Mouse (Mus musculus): ENCODE data around the gene Fhit. TPM values are rescaled to one million over a fixed set of nuclear protein-coding genes. Genes with fewer than 3 reads are reported as not detected.
"Not testable (repeated sequence)": the region's sequence is repeated elsewhere in the genome, so short reads cannot be mapped to it uniquely, and the experiment has no call there.

The Fhit gene
- polyA plus RNA-seq, 1 experiment from 2014 or later = 4.5 TPM

GRCm38 (mm10) chr14:9852041-9852440 lies 1309.8 kb downstream of the Fhit start:
- no peak for DNase-seq (ENCODE audit: low spot score)
- no peaks in the 10 kb centered on the region for H3K4me1 ChIP-seq (ENCODE audit: control insufficient read depth, insufficient read depth, low read length)
- no peak overlapping the region for H3K27ac ChIP-seq (ENCODE audit: low read depth, low read length)
- no peak overlapping the region for H3K4me3 ChIP-seq (ENCODE audit: low read depth, low read length)
- no peak for ATAC-seq (ENCODE audit: insufficient read depth, low FRiP score, low TSS enrichment)
- H3K4me2 ChIP-seq (ENCODE audit: low read depth) = no peak overlapping the region
- H3K9me3 ChIP-seq (ENCODE audit: control insufficient read depth, low read length) = no peaks in the 10 kb centered on the region
- WGBS = 88% methylated on average over 2 of the region's 2 CpGs
- no peak overlapping the region for H3K9ac ChIP-seq (ENCODE audit: low read length)
- H3K27me3 ChIP-seq (ENCODE audit: control insufficient read depth, insufficient read depth, low read length) = no peaks in the 10 kb centered on the region
- H3K36me3 ChIP-seq (ENCODE audit: control insufficient read depth, insufficient read depth, low read length) = no peaks in the 10 kb centered on the region

GRCm38 (mm10) chr14:9832290-9832689 lies 1329.5 kb downstream of the Fhit start:
- no peaks in the 10 kb centered on the region for H3K4me1 ChIP-seq (ENCODE audit: control insufficient read depth, insufficient read depth, low read length)
- no peak overlapping the region for H3K4me2 ChIP-seq (ENCODE audit: low read depth)
- H3K36me3 ChIP-seq (ENCODE audit: control insufficient read depth, insufficient read depth, low read length) = no peaks in the 10 kb centered on the region
- H3K27ac ChIP-seq (ENCODE audit: low read depth, low read length) = no peak overlapping the region
- no peak overlapping the region for H3K4me3 ChIP-seq (ENCODE audit: low read depth, low read length)
- H3K27me3 ChIP-seq (ENCODE audit: control insufficient read depth, insufficient read depth, low read length) = no peaks in the 10 kb centered on the region
- no peaks in the 10 kb centered on the region for H3K9me3 ChIP-seq (ENCODE audit: control insufficient read depth, low read length)
- ATAC-seq (ENCODE audit: insufficient read depth, low FRiP score, low TSS enrichment) (no peak), DNase-seq (ENCODE audit: low spot score) (no peak)
- no peak overlapping the region for H3K9ac ChIP-seq (ENCODE audit: low read length)

GRCm38 (mm10) chr14:9828699-9829240 lies 1333.1 kb downstream of the Fhit start:
- ATAC-seq (ENCODE audit: insufficient read depth, low FRiP score, low TSS enrichment); H3K27ac ChIP-seq (ENCODE audit: low read depth, low read length): not testable (repeated sequence)

GRCm38 (mm10) chr14:9815963-9816362 lies 1345.9 kb downstream of the Fhit start:
- Histone ChIP-seq H3K4me3 (ENCODE audit: low read depth, low read length) (no peak overlapping the region), H3K27ac (ENCODE audit: low read depth, low read length) (no peak overlapping the region), H3K4me1 (ENCODE audit: control insufficient read depth, insufficient read depth, low read length) (peaks cover 4% of the 10 kb centered on the region; the same call in 1 of the 2 replicates), H3K9ac (ENCODE audit: low read length) (no peak overlapping the region), H3K4me2 (ENCODE audit: low read depth) (no peak overlapping the region), H3K27me3 (ENCODE audit: control insufficient read depth, insufficient read depth, low read length) (no peaks in the 10 kb centered on the region), H3K9me3 (ENCODE audit: control insufficient read depth, low read length) (no peaks in the 10 kb centered on the region), H3K36me3 (ENCODE audit: control insufficient read depth, insufficient read depth, low read length) (no peaks in the 10 kb centered on the region)
- DNase-seq (ENCODE audit: low spot score) (no peak), ATAC-seq (ENCODE audit: insufficient read depth, low FRiP score, low TSS enrichment) (no peak)
- 86% methylated on average over 4 of the region's 4 CpGs for WGBS

More at GRCm38 (mm10) chr14:9828699-9829240, 1333.1 kb downstream of the Fhit start:
- H3K4me3 ChIP-seq (ENCODE audit: low read depth, low read length); DNase-seq (ENCODE audit: low spot score); H3K9ac ChIP-seq (ENCODE audit: low read length); H3K27me3 ChIP-seq (ENCODE audit: control insufficient read depth, insufficient read depth, low read length); H3K4me2 ChIP-seq (ENCODE audit: low read depth); H3K36me3 ChIP-seq (ENCODE audit: control insufficient read depth, insufficient read depth, low read length); H3K4me1 ChIP-seq (ENCODE audit: control insufficient read depth, insufficient read depth, low read length); H3K9me3 ChIP-seq (ENCODE audit: control insufficient read depth, low read length): not testable (repeated sequence)
- 90% methylated on average over 8 of the region's 8 CpGs for WGBS

- peak; percentile 67; the same call in 1 of the 2 replicates for ATAC-seq (ENCODE audit: insufficient read depth, low FRiP score, low TSS enrichment)
- no peak overlapping the region for H3K4me3 ChIP-seq (ENCODE audit: low read depth, low read length)
- H3K27ac ChIP-seq (ENCODE audit: low read depth, low read length) = no peak overlapping the region
- no peak for DNase-seq (ENCODE audit: low spot score)
- H3K27me3 ChIP-seq (ENCODE audit: control insufficient read depth, insufficient read depth, low read length) = no peaks in the 10 kb centered on the region
- WGBS = 36% methylated on average over 9 of the region's 9 CpGs
- H3K9ac ChIP-seq (ENCODE audit: low read length) = no peak overlapping the region
- H3K4me1 ChIP-seq (ENCODE audit: control insufficient read depth, insufficient read depth, low read length) = peaks cover 4% of the 10 kb centered on the region; the same call in 1 of the 2 replicates
- no peak overlapping the region for H3K4me2 ChIP-seq (ENCODE audit: low read depth)
- no peaks in the 10 kb centered on the region for H3K36me3 ChIP-seq (ENCODE audit: control insufficient read depth, insufficient read depth, low read length)
- H3K9me3 ChIP-seq (ENCODE audit: control insufficient read depth, low read length) = no peaks in the 10 kb centered on the region
These were observed 1350.0 kb downstream of the Fhit start for GRCm38 (mm10) chr14:9811847-9812321.

- peak; percentile 35; the same call in 1 of the 2 replicates for ATAC-seq (ENCODE audit: insufficient read depth, low FRiP score, low TSS enrichment)
- no peak overlapping the region for H3K4me2 ChIP-seq (ENCODE audit: low read depth)
These were observed 1350.5 kb downstream of the Fhit start for GRCm38 (mm10) chr14:9811177-9811846.

GRCm38 (mm10) chr14:9793403-9793802 lies 1368.4 kb downstream of the Fhit start:
- DNase-seq (ENCODE audit: low spot score) = no peak
- H3K9ac ChIP-seq (ENCODE audit: low read length) = no peak overlapping the region
- H3K4me1 ChIP-seq (ENCODE audit: control insufficient read depth, insufficient read depth, low read length) = no peaks in the 10 kb centered on the region
- no peak for ATAC-seq (ENCODE audit: insufficient read depth, low FRiP score, low TSS enrichment)
- no peak overlapping the region for H3K4me3 ChIP-seq (ENCODE audit: low read depth, low read length)
- no peaks in the 10 kb centered on the region for H3K9me3 ChIP-seq (ENCODE audit: control insufficient read depth, low read length)
- no peak overlapping the region for H3K4me2 ChIP-seq (ENCODE audit: low read depth)
- H3K27ac ChIP-seq (ENCODE audit: low read depth, low read length) = no peak overlapping the region
- no peaks in the 10 kb centered on the region for H3K36me3 ChIP-seq (ENCODE audit: control insufficient read depth, insufficient read depth, low read length)
- no peaks in the 10 kb centered on the region for H3K27me3 ChIP-seq (ENCODE audit: control insufficient read depth, insufficient read depth, low read length)

More at GRCm38 (mm10) chr14:9811177-9811846, 1350.5 kb downstream of the Fhit start:
- no peaks in the 10 kb centered on the region for H3K9me3 ChIP-seq (ENCODE audit: control insufficient read depth, low read length)
- H3K4me3 ChIP-seq (ENCODE audit: low read depth, low read length) = no peak overlapping the region
- peaks cover 4% of the 10 kb centered on the region; the same call in 1 of the 2 replicates for H3K4me1 ChIP-seq (ENCODE audit: control insufficient read depth, insufficient read depth, low read length)
- WGBS = 42% methylated on average over 7 of the region's 7 CpGs
- no peaks in the 10 kb centered on the region for H3K36me3 ChIP-seq (ENCODE audit: control insufficient read depth, insufficient read depth, low read length)
- no peak for DNase-seq (ENCODE audit: low spot score)
- no peak overlapping the region for H3K27ac ChIP-seq (ENCODE audit: low read depth, low read length)
- H3K9ac ChIP-seq (ENCODE audit: low read length) = no peak overlapping the region
- no peaks in the 10 kb centered on the region for H3K27me3 ChIP-seq (ENCODE audit: control insufficient read depth, insufficient read depth, low read length)

- no peak overlapping the region for H3K4me2 ChIP-seq (ENCODE audit: low read depth)
- no peaks in the 10 kb centered on the region for H3K36me3 ChIP-seq (ENCODE audit: control insufficient read depth, insufficient read depth, low read length)
- no peak overlapping the region for H3K4me3 ChIP-seq (ENCODE audit: low read depth, low read length)
- 60% methylated on average over 3 of the region's 3 CpGs for WGBS
- no peak overlapping the region for H3K9ac ChIP-seq (ENCODE audit: low read length)
- no peaks in the 10 kb centered on the region for H3K9me3 ChIP-seq (ENCODE audit: control insufficient read depth, low read length)
- no peak overlapping the region for H3K27ac ChIP-seq (ENCODE audit: low read depth, low read length)
- ATAC-seq (ENCODE audit: insufficient read depth, low FRiP score, low TSS enrichment) (no peak), DNase-seq (ENCODE audit: low spot score) (no peak)
- no peaks in the 10 kb centered on the region for H3K4me1 ChIP-seq (ENCODE audit: control insufficient read depth, insufficient read depth, low read length)
- H3K27me3 ChIP-seq (ENCODE audit: control insufficient read depth, insufficient read depth, low read length) = no peaks in the 10 kb centered on the region
These were observed 1373.4 kb downstream of the Fhit start for GRCm38 (mm10) chr14:9788402-9788950.

GRCm38 (mm10) chr14:9787389-9787788 lies 1374.4 kb downstream of the Fhit start:
- H3K9me3 ChIP-seq (ENCODE audit: control insufficient read depth, low read length) = no peaks in the 10 kb centered on the region
- no peak for ATAC-seq (ENCODE audit: insufficient read depth, low FRiP score, low TSS enrichment)

More at GRCm38 (mm10) chr14:9787389-9787788, 1374.4 kb downstream of the Fhit start:
- Histone ChIP-seq H3K4me2 (ENCODE audit: low read depth) (no peak overlapping the region), H3K36me3 (ENCODE audit: control insufficient read depth, insufficient read depth, low read length) (no peaks in the 10 kb centered on the region), H3K27ac (ENCODE audit: low read depth, low read length) (no peak overlapping the region), H3K27me3 (ENCODE audit: control insufficient read depth, insufficient read depth, low read length) (no peaks in the 10 kb centered on the region), H3K4me1 (ENCODE audit: control insufficient read depth, insufficient read depth, low read length) (no peaks in the 10 kb centered on the region), H3K4me3 (ENCODE audit: low read depth, low read length) (no peak overlapping the region), H3K9ac (ENCODE audit: low read length) (no peak overlapping the region)
- 95% methylated on average over 1 of the region's 1 CpGs for WGBS
- DNase-seq (ENCODE audit: low spot score) = no peak
